Mouse (Mus musculus) cerebellum, adult 2 months (tissue): Measurements from ENCODE around the gene Os9.

Experiments used
- CTCF ChIP-seq: fragments of 200-500 bp; IDR thresholded peaks from 2 replicates; pipeline ENCODE4 v1.5.1; 2011; ENCODE audit warnings: low read depth, mild to moderate bottlenecking, control low read depth, low read length, moderate library complexity, borderline replicate concordance; ENCODE audit not compliant: insufficient read depth
- POLR2A ChIP-seq: fragments of 200-500 bp; IDR thresholded peaks from 2 replicates; pipeline ENCODE4 v1.6.1; 2011; ENCODE audit warnings: low read length, control low read depth, borderline replicate concordance; ENCODE audit not compliant: insufficient read depth

DNA sequence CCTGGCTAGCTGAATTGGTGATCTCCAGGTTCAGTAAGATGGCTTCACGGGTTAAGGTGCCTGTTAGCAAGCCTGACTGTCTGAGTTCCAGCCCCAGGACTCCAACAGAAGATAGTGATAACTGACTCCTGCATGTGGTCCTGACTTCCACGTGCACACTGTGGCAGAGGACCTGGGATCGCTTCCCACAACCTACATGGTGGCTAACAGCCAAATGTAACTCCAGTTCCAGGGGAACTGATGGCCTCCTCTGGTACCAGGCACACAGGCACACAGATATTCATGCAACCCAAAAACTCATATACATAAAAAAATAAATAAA is 12.7 kb downstream of the Os9 start:
- TF ChIP-seq POLR2A (no peak), CTCF (no peak)
